Mouse (Mus musculus) kidney, embryonic 16.5 days (tissue): ENCODE data around the gene Sf3b3. TPM values are rescaled to one million over a fixed set of nuclear protein-coding genes. Genes with fewer than 3 reads are reported as not detected.

Source experiments
- ATAC-seq: fragments of 200-750 bp; cut with Nextera tagmentation; 2 replicates; pipeline ENCODE4 v1.8.0; 2017; ENCODE audit warnings: moderate TSS enrichment; ENCODE audit not compliant: low FRiP score, low TSS enrichment
- H3K27ac ChIP-seq: fragments of 300-500 bp; sonication (generic); 2 replicates; pipeline ENCODE4 v1.5.1; 2014; ENCODE audit warnings: low read length
- H3K27me3 ChIP-seq: fragments of 300-500 bp; sonication (generic); 2 replicates; pipeline ENCODE4 v1.6.1; 2014; ENCODE audit warnings: low read length, control low read depth, mixed read lengths; ENCODE audit not compliant: insufficient read depth
- H3K36me3 ChIP-seq: fragments of 300-500 bp; sonication (generic); 2 replicates; pipeline ENCODE4 v1.6.1; 2014; ENCODE audit warnings: low read length, control low read depth, mixed read lengths; ENCODE audit not compliant: insufficient read depth
- H3K4me1 ChIP-seq: fragments of 300-500 bp; sonication (generic); 2 replicates; pipeline ENCODE4 v1.6.1; 2014; ENCODE audit warnings: low read length, control low read depth, mixed read lengths; ENCODE audit not compliant: insufficient read depth
- H3K4me2 ChIP-seq: fragments of 300-500 bp; sonication (generic); replicated peaks from 2 replicates; pipeline ENCODE4 v1.6.1; 2014; ENCODE audit warnings: low read depth, low read length
- H3K4me3 ChIP-seq: fragments of 300-500 bp; sonication (generic); 2 replicates; pipeline ENCODE4 v1.5.1; 2014; ENCODE audit warnings: mild to moderate bottlenecking, low read length
- H3K9ac ChIP-seq: fragments of 300-500 bp; sonication (generic); replicated peaks from 2 replicates; pipeline ENCODE4 v1.6.1; 2014; ENCODE audit warnings: low read length
- H3K9me3 ChIP-seq: fragments of 300-500 bp; sonication (generic); 2 replicates; pipeline ENCODE4 v1.6.1; 2016; ENCODE audit warnings: low read length, control low read depth
- WGBS: fragments of 180-500 bp; shearing (Covaris S2); extraction: QIAGEN DNeasy Blood & Tissue Kit; methylation state at CpG from one replicate; pipeline ENCODE4 v1.1.7; 2014; 5-methylcytosine and 5-hydroxymethylcytosine counted together
- polyA plus RNA-seq: library from polyadenylated mRNA; unstranded; fragments of >200 nt; fragmentation: Nextera tagmentation; extraction: Ambion mirVana; gene quantifications from 2 replicates; pipeline ENCODE4 v1.2.1, GENCODE M21; 2015

Gene Sf3b3
- polyA plus RNA-seq, 1 experiment from 2014 or later, result 175 TPM

GRCm38 (mm10) chr8:110821960-110822359 is 24.6 kb downstream of the Sf3b3 start:
- no peak overlapping the region for H3K9ac ChIP-seq
- H3K9me3 ChIP-seq, result no peaks in the 10 kb centered on the region
- ATAC-seq, result no peak
- peaks cover 86% of the 10 kb centered on the region for H3K36me3 ChIP-seq
- no peaks in the 10 kb centered on the region for H3K27me3 ChIP-seq
- no peak overlapping the region for H3K4me2 ChIP-seq
- 84% methylated on average over 3 of the region's 3 CpGs for WGBS
- no peak overlapping the region for H3K27ac ChIP-seq
- H3K4me3 ChIP-seq, result no peak overlapping the region
- H3K4me1 ChIP-seq, result no peaks in the 10 kb centered on the region

DNA sequence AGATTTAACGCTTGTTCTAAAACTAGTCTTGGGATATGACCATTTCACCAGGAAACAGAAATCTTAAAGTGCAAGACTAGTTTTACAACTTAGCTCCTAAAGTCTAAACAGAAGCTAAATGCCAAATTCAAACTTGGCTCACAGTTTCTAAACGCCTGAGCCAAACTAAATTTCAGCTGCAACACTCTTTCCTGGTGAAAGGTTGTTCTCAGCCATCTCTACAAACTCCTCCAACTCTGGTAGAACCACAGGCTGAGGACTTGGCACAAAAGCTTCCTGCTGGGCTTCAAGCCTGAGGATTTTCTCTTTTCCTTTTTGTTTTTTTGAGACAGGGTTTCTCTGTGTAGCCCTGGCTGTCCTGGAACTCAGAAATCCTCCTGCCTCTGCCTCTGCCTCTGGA is 26.3 kb downstream of the Sf3b3 start:
- H3K9me3 ChIP-seq, result no peaks in the 10 kb centered on the region
- no peaks in the 10 kb centered on the region for H3K27me3 ChIP-seq
- H3K36me3 ChIP-seq, result peaks cover 90% of the 10 kb centered on the region
- 90% methylated on average over 2 of the region's 2 CpGs for WGBS
- H3K4me3 ChIP-seq, result no peak overlapping the region
- H3K9ac ChIP-seq, result no peak overlapping the region
- no peak overlapping the region for H3K4me2 ChIP-seq
- no peak for ATAC-seq
- H3K4me1 ChIP-seq, result no peaks in the 10 kb centered on the region
- H3K27ac ChIP-seq, result no peak overlapping the region

GRCm38 (mm10) chr8:110818593-110818992 is 28.0 kb downstream of the Sf3b3 start:
- WGBS, result 73% methylated on average over 3 of the region's 3 CpGs
- Histone ChIP-seq H3K4me2 (no peak overlapping the region), H3K27ac (no peak overlapping the region), H3K27me3 (no peaks in the 10 kb centered on the region), H3K9me3 (no peaks in the 10 kb centered on the region), H3K9ac (no peak overlapping the region), H3K4me3 (no peak overlapping the region), H3K4me1 (no peaks in the 10 kb centered on the region), H3K36me3 (peaks cover 95% of the 10 kb centered on the region)
- no peak for ATAC-seq

- H3K4me1 ChIP-seq, result no peaks in the 10 kb centered on the region
- H3K27me3 ChIP-seq, result no peaks in the 10 kb centered on the region
- no peak for ATAC-seq
- peaks cover 98% of the 10 kb centered on the region for H3K36me3 ChIP-seq
- no peak overlapping the region for H3K9ac ChIP-seq
- 91% methylated on average over 1 of the region's 1 CpGs for WGBS
- H3K4me2 ChIP-seq, result no peak overlapping the region
- no peak overlapping the region for H3K27ac ChIP-seq
- H3K4me3 ChIP-seq, result no peak overlapping the region
- H3K9me3 ChIP-seq, result no peaks in the 10 kb centered on the region
These were observed 29.6 kb downstream of the Sf3b3 start for GRCm38 (mm10) chr8:110816990-110817389.

- 54% methylated on average over 3 of the region's 3 CpGs for WGBS
- H3K27ac ChIP-seq, result no peak overlapping the region
- no peak for ATAC-seq
These were observed 31.3 kb downstream of the Sf3b3 start for GRCm38 (mm10) chr8:110815308-110815707.

DNA sequence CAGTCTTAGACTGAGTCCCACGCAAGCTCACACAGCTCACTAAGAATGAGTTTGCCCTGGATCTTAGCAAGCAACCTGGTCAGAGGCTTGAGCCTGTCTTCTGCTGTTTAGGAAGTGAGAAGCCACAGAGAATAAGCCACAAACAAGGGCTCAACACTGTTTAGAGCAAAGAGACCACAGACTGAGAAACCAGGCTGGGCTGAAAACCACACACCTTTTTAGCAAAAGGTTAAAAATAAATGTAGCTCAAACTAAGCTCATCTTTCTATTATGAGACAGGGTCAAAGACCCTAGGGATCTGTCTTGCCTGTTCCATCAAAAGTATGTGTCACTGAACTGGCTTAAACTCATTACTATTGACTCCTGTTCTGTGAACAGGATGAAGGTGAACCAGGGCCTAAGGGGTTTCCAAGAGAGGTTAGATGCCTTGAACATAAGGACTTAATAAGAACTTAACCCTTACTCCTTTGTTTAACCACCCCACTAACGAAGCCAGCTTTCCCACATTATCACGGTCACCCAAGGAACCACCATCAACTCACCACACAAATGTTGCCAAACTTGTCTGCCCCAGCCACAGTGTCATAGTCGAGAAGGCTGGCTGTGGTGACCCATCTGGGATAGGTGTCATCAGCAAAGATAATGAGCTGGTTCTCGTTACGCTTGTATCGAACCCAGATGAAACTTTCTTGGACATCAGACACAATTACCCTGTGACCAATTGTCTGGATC is 33.3 kb downstream of the Sf3b3 start:
- Histone ChIP-seq H3K9me3 (no peaks in the 10 kb centered on the region), H3K27ac (no peak overlapping the region), H3K36me3 (peaks cover 87% of the 10 kb centered on the region), H3K4me2 (no peak overlapping the region), H3K4me3 (no peak overlapping the region), H3K9ac (no peak overlapping the region), H3K27me3 (no peaks in the 10 kb centered on the region), H3K4me1 (peaks cover 13% of the 10 kb centered on the region)
- 94% methylated on average over 7 of the region's 7 CpGs for WGBS
- no peak for ATAC-seq

More at GRCm38 (mm10) chr8:110815308-110815707, 31.3 kb downstream of the Sf3b3 start:
- Histone ChIP-seq H3K9me3 (no peaks in the 10 kb centered on the region), H3K36me3 (peaks cover 97% of the 10 kb centered on the region), H3K27me3 (no peaks in the 10 kb centered on the region), H3K4me3 (no peak overlapping the region), H3K4me2 (no peak overlapping the region), H3K4me1 (0 out of 2 replicates have a peak, but pooled peaks cover 1% of the 10 kb centered on the region), H3K9ac (no peak overlapping the region)

DNA sequence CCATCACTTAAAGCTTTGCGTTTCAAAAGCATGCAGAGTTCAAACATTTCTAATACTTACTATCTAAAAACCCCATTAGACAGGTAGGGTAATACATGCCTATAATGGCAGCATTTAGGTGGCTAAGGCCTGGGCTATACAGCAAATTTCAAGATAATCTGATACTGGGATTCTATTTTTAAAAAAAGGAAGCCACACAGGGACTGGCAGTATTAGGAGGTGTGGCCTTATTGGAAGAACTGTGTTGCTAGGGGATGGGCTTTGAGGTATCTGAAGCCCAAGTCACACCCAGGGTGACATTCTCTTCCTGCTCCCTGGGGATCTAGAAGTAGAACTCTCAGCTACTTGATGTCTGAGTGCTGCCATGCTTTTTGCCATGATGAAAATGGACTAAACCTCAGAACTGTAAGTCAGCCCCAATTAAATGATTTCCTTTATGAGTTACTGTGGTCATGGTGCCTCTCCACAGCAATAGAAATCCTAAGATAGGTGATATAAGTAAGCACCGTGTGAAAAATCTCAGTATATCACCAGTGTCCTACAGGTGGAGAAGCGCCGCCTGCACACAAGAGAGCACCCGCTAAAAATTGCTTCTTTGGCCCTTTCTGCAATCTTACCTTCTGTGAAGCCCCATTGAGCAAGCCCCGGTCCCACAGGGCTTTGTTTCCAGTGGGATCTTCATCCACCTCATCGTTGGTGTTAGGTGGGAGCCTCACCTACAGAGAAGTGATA is 34.1 kb downstream of the Sf3b3 start:
- ATAC-seq, result no peak
- Histone ChIP-seq H3K36me3 (peaks cover 80% of the 10 kb centered on the region), H3K9me3 (no peaks in the 10 kb centered on the region), H3K4me2 (no peak overlapping the region), H3K4me3 (no peak overlapping the region), H3K4me1 (peaks cover 19% of the 10 kb centered on the region), H3K9ac (no peak overlapping the region), H3K27me3 (no peaks in the 10 kb centered on the region), H3K27ac (no peak overlapping the region)
- WGBS, result 94% methylated on average over 7 of the region's 7 CpGs

- H3K36me3 ChIP-seq, result peaks cover 72% of the 10 kb centered on the region
- H3K4me1 ChIP-seq, result peaks cover 19% of the 10 kb centered on the region
- no peak overlapping the region for H3K4me3 ChIP-seq
- no peak overlapping the region for H3K9ac ChIP-seq
- no peak overlapping the region for H3K27ac ChIP-seq
- no peaks in the 10 kb centered on the region for H3K27me3 ChIP-seq
- no peak overlapping the region for H3K4me2 ChIP-seq
- no peaks in the 10 kb centered on the region for H3K9me3 ChIP-seq
- 92% methylated on average over 7 of the region's 7 CpGs for WGBS
- ATAC-seq, result no peak
These were observed 34.8 kb downstream of the Sf3b3 start for GRCm38 (mm10) chr8:110811793-110812192.

- H3K36me3 ChIP-seq, result peaks cover 67% of the 10 kb centered on the region
- 94% methylated on average over 3 of the region's 3 CpGs for WGBS
- ATAC-seq, result no peak
- H3K4me1 ChIP-seq, result peaks cover 19% of the 10 kb centered on the region
- H3K9ac ChIP-seq, result no peak overlapping the region
- H3K4me3 ChIP-seq, result no peak overlapping the region
- no peaks in the 10 kb centered on the region for H3K27me3 ChIP-seq
- no peak overlapping the region for H3K27ac ChIP-seq
- H3K9me3 ChIP-seq, result no peaks in the 10 kb centered on the region
- no peak overlapping the region for H3K4me2 ChIP-seq
These were observed 35.5 kb downstream of the Sf3b3 start for GRCm38 (mm10) chr8:110811116-110811515.

GRCm38 (mm10) chr8:110810481-110811065 is 36.0 kb downstream of the Sf3b3 start:
- Histone ChIP-seq H3K4me3 (no peak overlapping the region), H3K9me3 (no peaks in the 10 kb centered on the region), H3K4me1 (peaks cover 22% of the 10 kb centered on the region), H3K27me3 (no peaks in the 10 kb centered on the region), H3K9ac (no peak overlapping the region), H3K36me3 (peaks cover 61% of the 10 kb centered on the region), H3K4me2 (no peak overlapping the region), H3K27ac (no peak overlapping the region)
- 81% methylated on average over 7 of the region's 7 CpGs for WGBS
- ATAC-seq, result no peak
